Comparison of ENCODE assay signal across 9 mouse cellular contexts in the genomic region with DNA sequence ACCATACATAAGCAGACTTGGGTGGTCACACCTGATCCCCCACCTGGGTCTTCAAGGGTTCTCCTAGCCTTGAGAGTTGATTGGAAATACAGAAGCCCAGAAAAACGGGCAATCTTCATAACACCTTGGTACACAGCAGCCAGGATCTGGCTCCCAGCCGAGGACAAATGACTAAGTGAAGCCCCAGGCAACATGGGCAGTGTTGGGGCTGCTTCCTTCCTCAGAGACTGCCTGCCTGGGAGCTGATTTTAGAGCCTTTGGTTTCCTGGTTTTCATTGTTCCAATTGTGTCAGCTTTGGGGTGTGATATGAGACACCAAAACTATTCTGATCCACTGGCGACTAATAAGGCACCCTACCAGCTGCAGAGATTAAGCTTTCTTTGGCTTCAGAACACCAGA. TPM values are rescaled to one million over a fixed set of nuclear protein-coding genes. Genes with fewer than 3 reads are reported as not detected.
A peak's percentile ranks its signal among the peaks of the same experiment; 100 is the strongest.
DNase-seq lines count a peak whose midpoint lies in the region; ATAC-seq and TF ChIP-seq lines count a peak whose summit lies in the region.
"Had no signal": no experiment of that assay in that cellular context is flagged by ENCODE, and none has a peak within 500 bp of the region (broad histone marks: within the 10 kb centered on the region; RNA-seq: fewer than 3 reads in every experiment).

No protein-coding gene starts in this region.

- no peaks in the 10 kb centered on the region for H3K27me3 ChIP-seq in midbrain, embryonic 10.5 days (ENCODE audit: low read depth, poor library complexity, severe bottlenecking)
- H3K27me3 ChIP-seq in midbrain, embryonic 15.5 days (replicated peaks): no peaks in the 10 kb centered on the region
- H3K27me3 ChIP-seq in hindbrain, postnatal 0 days (ENCODE audit: insufficient read depth, low read length): no peaks in the 10 kb centered on the region
- H3K27me3 ChIP-seq: hindbrain, embryonic 15.5 days; liver, embryonic 13.5 days had no signal

- H3K4me3 ChIP-seq in midbrain, embryonic 10.5 days: no peak overlapping the region
- no peak overlapping the region for H3K4me3 ChIP-seq in midbrain, embryonic 15.5 days
- H3K4me3 ChIP-seq in hindbrain, postnatal 0 days (ENCODE audit: low read length): no peak overlapping the region
- H3K4me3 ChIP-seq: hindbrain, embryonic 15.5 days; liver, embryonic 13.5 days had no signal

- no peak overlapping the region for H3K9ac ChIP-seq in midbrain, embryonic 15.5 days
- no peak overlapping the region for H3K9ac ChIP-seq in hindbrain, postnatal 0 days (replicated peaks; ENCODE audit: low read length)
- H3K9ac ChIP-seq: hindbrain, embryonic 15.5 days; liver, embryonic 13.5 days had no signal

- H3K27ac ChIP-seq in midbrain, embryonic 10.5 days (replicated peaks): 0 out of 2 replicates have a peak overlapping the region, but pooled peaks have one; percentile 1
- H3K27ac ChIP-seq in midbrain, embryonic 15.5 days: no peak overlapping the region
- H3K27ac ChIP-seq in hindbrain, postnatal 0 days: no peak overlapping the region
- H3K27ac ChIP-seq: hindbrain, embryonic 15.5 days; liver, embryonic 13.5 days had no signal

- ATAC-seq in midbrain, embryonic 15.5 days (replicated peaks): no peak
- ATAC-seq in hindbrain, postnatal 0 days: no peak

- H3K4me2 ChIP-seq in midbrain, embryonic 15.5 days: no peak overlapping the region
- H3K4me2 ChIP-seq in hindbrain, postnatal 0 days (ENCODE audit: low read depth, low read length): no peak overlapping the region
- H3K4me2 ChIP-seq: hindbrain, embryonic 15.5 days; liver, embryonic 13.5 days had no signal

- no peaks in the 10 kb centered on the region for H3K9me3 ChIP-seq in midbrain, embryonic 10.5 days (replicated peaks)
- H3K9me3 ChIP-seq in midbrain, embryonic 15.5 days: no peaks in the 10 kb centered on the region
- H3K9me3 ChIP-seq in hindbrain, postnatal 0 days (ENCODE audit: low read length): no peaks in the 10 kb centered on the region
- H3K9me3 ChIP-seq: hindbrain, embryonic 15.5 days; liver, embryonic 13.5 days had no signal

- H3K36me3 ChIP-seq in midbrain, embryonic 10.5 days: no peaks in the 10 kb centered on the region
- no peaks in the 10 kb centered on the region for H3K36me3 ChIP-seq in midbrain, embryonic 15.5 days (replicated peaks)
- no peaks in the 10 kb centered on the region for H3K36me3 ChIP-seq in hindbrain, postnatal 0 days (ENCODE audit: insufficient read depth, low read length)
- H3K36me3 ChIP-seq: hindbrain, embryonic 15.5 days; liver, embryonic 13.5 days had no signal

- no peak for DNase-seq in midbrain, embryonic 10.5 days (ENCODE audit: low spot score)
- DNase-seq in cerebellum, postnatal 14 days: peak; percentile 61 to 66
- peak; percentile 64 for DNase-seq in kidney, adult 9 months
- no peak for DNase-seq in hindbrain, postnatal 0 days (ENCODE audit: low spot score)
- DNase-seq in left cerebral cortex, adult 9 months (ENCODE audit: low spot score in 2 of 2): no peak
- no peak for DNase-seq in urinary bladder, adult 18-20 months (ENCODE audit: low spot score in 2 of 2)
- DNase-seq: liver, embryonic 13.5 days had no signal

- 72% methylated on average over 3 of the region's 3 CpGs for whole genome bisulfite sequencing in midbrain, embryonic 10.5 days
- 55% methylated on average over 3 of the region's 3 CpGs for WGBS in midbrain, embryonic 15.5 days
- WGBS in hindbrain, postnatal 0 days: 57% methylated on average over 3 of the region's 3 CpGs

- H3K4me1 ChIP-seq in midbrain, embryonic 10.5 days: peaks cover 8% of the 10 kb centered on the region; the same call in 1 of the 2 replicates
- H3K4me1 ChIP-seq in midbrain, embryonic 15.5 days: no peaks in the 10 kb centered on the region
- peaks cover 6% of the 10 kb centered on the region for H3K4me1 ChIP-seq in hindbrain, postnatal 0 days (ENCODE audit: insufficient read depth, low read length)
- H3K4me1 ChIP-seq: hindbrain, embryonic 15.5 days had no signal

- TF ChIP-seq CTCF in hindbrain, postnatal 0 days (IDR thresholded peaks at IDR 0.05; ENCODE audit: low read depth): no peak

RNA-seq across cellular contexts. Expression of a gene that starts 20.0 kb away (rescaled TPM):
- polyA plus RNA-seq in midbrain, embryonic 10.5 days (2016; fragmentation: Nextera tagmentation; extraction: Ambion mirVana): 6.0 and 6.1 TPM in 2 replicates
- 18.1 and 18.2 TPM in 2 replicates for polyA plus RNA-seq in midbrain, embryonic 15.5 days (2015; fragmentation: Nextera tagmentation; extraction: Ambion mirVana)
- total RNA-seq in hindbrain, postnatal 0 days (2014; rRNA removed): 46.5 and 65.1 TPM in 2 replicates
- polyA plus RNA-seq in hindbrain, postnatal 0 days (2015; fragmentation: Nextera tagmentation; extraction: Ambion mirVana): 18.6 and 21.1 TPM in 2 replicates

Comparison
In these comparisons a context has a peak if more than half of its experiments do, and no peak if none do; other contexts are left out.
1. DNase-seq: peak in cerebellum, postnatal 14 days (2 of 2) and kidney, adult 9 months (single experiment); none in midbrain, embryonic 10.5 days (single experiment), hindbrain, postnatal 0 days (single experiment), left cerebral cortex, adult 9 months (0 of 2) and urinary bladder, adult 18-20 months (0 of 2).